In genomic region chr13:16021849-16022248, GRCm38 (mm10) we compare ENCODE assay signal across 22 mouse cellular contexts. TPM values are rescaled to one million over a fixed set of nuclear protein-coding genes. Genes with fewer than 3 reads are reported as not detected.
DNase-seq lines count a peak whose midpoint lies in the region; ATAC-seq and TF ChIP-seq lines count a peak whose summit lies in the region.
"Had no signal": no experiment of that assay in that cellular context is flagged by ENCODE, and none has a peak within 500 bp of the region (broad histone marks: within the 10 kb centered on the region; RNA-seq: fewer than 3 reads in every experiment).

No protein-coding gene starts in this region.

- H3K4me1 ChIP-seq in heart, postnatal 0 days (ENCODE audit: control insufficient read depth, insufficient read depth), result peaks cover 3% of the 10 kb centered on the region; the same call in 1 of the 2 replicates
- peaks cover 36% of the 10 kb centered on the region for H3K4me1 ChIP-seq in limb, embryonic 13.5 days
- peaks cover 21% of the 10 kb centered on the region for H3K4me1 ChIP-seq in limb, embryonic 10.5 days
- peaks cover 17% of the 10 kb centered on the region for H3K4me1 ChIP-seq in embryonic facial prominence, embryonic 13.5 days
- H3K4me1 ChIP-seq in liver, embryonic 12.5 days, result no peaks in the 10 kb centered on the region

- WGBS in heart, postnatal 0 days, result 55% methylated on average over 7 of the region's 7 CpGs
- 60% methylated on average over 7 of the region's 7 CpGs for WGBS in limb, embryonic 13.5 days
- 93% methylated on average over 7 of the region's 7 CpGs for WGBS in limb, embryonic 10.5 days
- 80% methylated on average over 7 of the region's 7 CpGs for WGBS in embryonic facial prominence, embryonic 13.5 days
- WGBS in liver, embryonic 12.5 days (ENCODE audit: insufficient replicate concordance), result 74% methylated on average over 7 of the region's 7 CpGs

- ATAC-seq in heart, postnatal 0 days (ENCODE audit: insufficient read depth, low read depth), result no peak
- ATAC-seq in limb, embryonic 13.5 days (ENCODE audit: low FRiP score, low read depth), result peak; percentile 68; the same call in 1 of the 2 replicates
- ATAC-seq in embryonic facial prominence, embryonic 13.5 days (ENCODE audit: insufficient number of reproducible peaks, insufficient read depth, low FRiP score, low TSS enrichment, low read depth), result no peak
- no peak for ATAC-seq in liver, embryonic 12.5 days
- ATAC-seq: CD4-positive, CD25-positive, alpha-beta regulatory T cell, adult 4 months; forebrain, embryonic 15.5 days; intestine, embryonic 15.5 days had no signal

- TF ChIP-seq CTCF in heart, postnatal 0 days (IDR thresholded peaks at IDR 0.05; ENCODE audit: low read depth), result no peak

- H3K4me2 ChIP-seq in heart, postnatal 0 days (ENCODE audit: low read depth, low read length), result peak overlapping the region; percentile 16; the same call in 1 of the 2 replicates
- H3K4me2 ChIP-seq in limb, embryonic 13.5 days (replicated peaks), result 0 out of 2 replicates have a peak overlapping the region, but pooled peaks have one; percentile 5
- H3K4me2 ChIP-seq in embryonic facial prominence, embryonic 13.5 days, result peak overlapping the region; percentile 80
- no peak overlapping the region for H3K4me2 ChIP-seq in liver, embryonic 12.5 days
- H3K4me2 ChIP-seq: intestine, embryonic 15.5 days; liver, embryonic 15.5 days had no signal

- no peak for TF ChIP-seq EP300 in heart, postnatal 0 days (IDR thresholded peaks at IDR 0.05; ENCODE audit: low read depth)

- no peak overlapping the region for H3K9ac ChIP-seq in heart, postnatal 0 days (replicated peaks; ENCODE audit: low read depth, low read length)
- H3K9ac ChIP-seq in limb, embryonic 13.5 days, result no peak overlapping the region
- 0 out of 2 replicates have a peak overlapping the region, but pooled peaks have one; percentile 40 for H3K9ac ChIP-seq in embryonic facial prominence, embryonic 13.5 days
- H3K9ac ChIP-seq in liver, embryonic 12.5 days, result no peak overlapping the region
- H3K9ac ChIP-seq: forebrain, embryonic 15.5 days; intestine, embryonic 15.5 days; limb, embryonic 15.5 days; liver, embryonic 15.5 days had no signal

- H3K9me3 ChIP-seq in heart, postnatal 0 days (replicated peaks; ENCODE audit: control insufficient read depth, low read length), result no peaks in the 10 kb centered on the region
- H3K9me3 ChIP-seq in limb, embryonic 13.5 days, result no peaks in the 10 kb centered on the region
- no peaks in the 10 kb centered on the region for H3K9me3 ChIP-seq in limb, embryonic 10.5 days (replicated peaks)
- no peaks in the 10 kb centered on the region for H3K9me3 ChIP-seq in embryonic facial prominence, embryonic 13.5 days
- H3K9me3 ChIP-seq in liver, embryonic 12.5 days (replicated peaks), result no peaks in the 10 kb centered on the region
- H3K9me3 ChIP-seq: forebrain, embryonic 15.5 days; hindbrain, embryonic 10.5 days; intestine, embryonic 15.5 days; limb, embryonic 15.5 days; liver, embryonic 15.5 days had no signal

- H3K36me3 ChIP-seq in heart, postnatal 0 days (replicated peaks; ENCODE audit: control insufficient read depth, insufficient read depth, low read length), result peaks cover 6% of the 10 kb centered on the region; the same call in 1 of the 2 replicates
- peaks cover 3% of the 10 kb centered on the region for H3K36me3 ChIP-seq in limb, embryonic 13.5 days
- no peaks in the 10 kb centered on the region for H3K36me3 ChIP-seq in limb, embryonic 10.5 days
- H3K36me3 ChIP-seq in embryonic facial prominence, embryonic 13.5 days, result peaks cover 5% of the 10 kb centered on the region; the same call in 1 of the 2 replicates
- H3K36me3 ChIP-seq in liver, embryonic 12.5 days, result no peaks in the 10 kb centered on the region
- H3K36me3 ChIP-seq: forebrain, embryonic 15.5 days; hindbrain, embryonic 10.5 days; intestine, embryonic 15.5 days; liver, embryonic 15.5 days had no signal

- no peak overlapping the region for H3K27ac ChIP-seq in heart, postnatal 0 days (ENCODE audit: low read depth)
- 0 out of 2 replicates have a peak overlapping the region, but pooled peaks have one; percentile 56 for H3K27ac ChIP-seq in limb, embryonic 13.5 days
- H3K27ac ChIP-seq in limb, embryonic 10.5 days, result no peak overlapping the region
- H3K27ac ChIP-seq in embryonic facial prominence, embryonic 13.5 days, result no peak overlapping the region
- no peak overlapping the region for H3K27ac ChIP-seq in liver, embryonic 12.5 days
- H3K27ac ChIP-seq: forebrain, embryonic 15.5 days; hindbrain, embryonic 10.5 days; intestine, embryonic 15.5 days; liver, embryonic 15.5 days; stomach, postnatal 0 days had no signal

- H3K27me3 ChIP-seq in heart, postnatal 0 days (ENCODE audit: control insufficient read depth, insufficient read depth, low read length), result no peaks in the 10 kb centered on the region
- peaks cover 17% of the 10 kb centered on the region for H3K27me3 ChIP-seq in limb, embryonic 13.5 days
- peaks cover 25% of the 10 kb centered on the region for H3K27me3 ChIP-seq in limb, embryonic 10.5 days (ENCODE audit: low read depth, poor library complexity, severe bottlenecking)
- peaks cover 7% of the 10 kb centered on the region for H3K27me3 ChIP-seq in embryonic facial prominence, embryonic 13.5 days
- H3K27me3 ChIP-seq in liver, embryonic 12.5 days (replicated peaks), result peaks cover 22% of the 10 kb centered on the region
- H3K27me3 ChIP-seq: intestine, embryonic 15.5 days; limb, embryonic 15.5 days had no signal

- DNase-seq in heart, adult 11 months, result peak; percentile 36
- no peak for DNase-seq in heart, adult 8-10 months (ENCODE audit: low spot score)
- DNase-seq in heart, postnatal 0 days (ENCODE audit: low spot score), result no peak
- no peak for DNase-seq in heart, adult 9 months (ENCODE audit: low spot score in 2 of 2)
- no peak for DNase-seq in limb, embryonic 10.5 days (ENCODE audit: low spot score)
- DNase-seq: adrenal gland, postnatal 14 days; cerebellum, adult 8-10 months; cerebellum, postnatal 36 days; gastrocnemius, postnatal 10 days; kidney, adult 8-10 months; kidney, postnatal 10 days; lung, postnatal 4 days had no signal

- H3K4me3 ChIP-seq in heart, postnatal 0 days (ENCODE audit: low read depth, low read length), result no peak overlapping the region
- no peak overlapping the region for H3K4me3 ChIP-seq in limb, embryonic 13.5 days
- H3K4me3 ChIP-seq in limb, embryonic 10.5 days, result no peak overlapping the region
- 0 out of 2 replicates have a peak overlapping the region, but pooled peaks have one; percentile 16 for H3K4me3 ChIP-seq in embryonic facial prominence, embryonic 13.5 days
- H3K4me3 ChIP-seq in liver, embryonic 12.5 days, result no peak overlapping the region
- H3K4me3 ChIP-seq: hindbrain, embryonic 10.5 days; intestine, embryonic 15.5 days; limb, embryonic 15.5 days; liver, embryonic 15.5 days had no signal

RNA-seq across cellular contexts. Expression of gene Inhba, which starts 10.2 kb away (rescaled TPM):
- 1 to 10 TPM; 1.4 to 2.8 (median 2.3) TPM for total RNA-seq in heart, adult 8-10 months (2022)
- 2.6 and 3.0 TPM in 2 replicates for total RNA-seq in heart, postnatal 0 days (2014; rRNA removed; ENCODE audit: low replicate concordance)
- 7.9 and 8.0 TPM in 2 replicates for polyA plus RNA-seq in heart, postnatal 0 days (2015; fragmentation: Nextera tagmentation; extraction: Ambion mirVana)
- polyA plus RNA-seq in limb, embryonic 13.5 days (2015; fragmentation: Nextera tagmentation; extraction: Ambion mirVana), result 13.8 and 15.8 TPM in 2 replicates
- 0.14 and 0.44 TPM in 2 replicates for polyA plus RNA-seq in limb, embryonic 10.5 days (2016; fragmentation: Nextera tagmentation; extraction: Ambion mirVana)
- 31.1 and 31.9 TPM in 2 replicates for polyA plus RNA-seq in embryonic facial prominence, embryonic 13.5 days (2015; fragmentation: Nextera tagmentation; extraction: Ambion mirVana)
- 0.62 and 0.73 TPM in 2 replicates for polyA plus RNA-seq in liver, embryonic 12.5 days (2016; fragmentation: Nextera tagmentation; extraction: Ambion mirVana)
- polyA plus RNA-seq: CD4-positive, CD25-positive, alpha-beta regulatory T cell, adult 4 months had no signal
